Mouse (Mus musculus): ENCODE measurements around the gene Ly6g6d. TPM values are rescaled to one million over a fixed set of nuclear protein-coding genes. Genes with fewer than 3 reads are reported as not detected.
A peak's percentile ranks its signal among the peaks of the same experiment; 100 is the strongest.

Gene Ly6g6d
- polyA plus RNA-seq, 1 experiment from 2014 or later: 1.4 TPM

DNA sequence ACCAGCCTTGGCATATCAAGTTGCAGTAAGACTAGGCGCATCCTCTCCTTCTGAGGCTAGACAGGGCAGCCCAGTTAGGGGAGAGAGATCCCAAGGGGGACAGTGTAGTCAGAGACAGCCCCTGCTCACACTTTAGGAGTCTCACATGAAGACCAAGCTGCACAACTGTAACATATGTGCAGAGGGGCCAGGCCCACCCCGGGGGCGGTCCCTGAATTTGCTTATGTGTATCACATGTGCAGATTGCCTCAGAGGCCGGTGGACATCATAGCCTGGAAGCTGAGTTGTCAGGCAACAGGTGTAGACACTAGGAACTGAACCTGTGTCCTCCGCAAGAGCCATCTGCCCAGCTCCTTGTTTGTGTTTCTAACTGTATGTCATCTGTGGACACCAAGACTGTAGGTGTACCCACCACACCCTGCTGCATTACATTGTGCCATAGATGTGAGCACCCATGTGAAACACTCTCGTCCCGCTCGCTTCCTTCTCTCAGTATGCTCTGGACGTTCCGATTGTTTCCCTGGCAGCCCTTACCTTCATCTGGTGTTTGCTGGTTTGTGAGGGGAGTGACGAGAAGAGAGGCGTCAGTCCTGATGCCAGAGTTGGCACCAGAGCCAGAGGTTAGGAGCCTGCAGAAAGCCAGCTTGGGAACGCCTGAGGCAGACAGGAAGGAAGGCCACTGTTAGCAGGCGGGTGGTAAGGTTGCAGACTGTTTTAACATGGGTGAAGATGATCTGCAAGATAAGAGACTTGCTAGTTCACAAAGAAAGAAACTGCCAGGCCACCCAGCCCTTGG, 14.7 kb upstream of the Ly6g6d start:
- Histone ChIP-seq H3K4me2 (ENCODE audit: low read depth, low read length) (no peak overlapping the region), H3K4me1 (ENCODE audit: control insufficient read depth, insufficient read depth, low read length) (peaks cover 6% of the 10 kb centered on the region), H3K9ac (ENCODE audit: low read depth, low read length) (no peak overlapping the region), H3K36me3 (ENCODE audit: control insufficient read depth, insufficient read depth, low read length) (peaks cover 68% of the 10 kb centered on the region), H3K27ac (replicated peaks; ENCODE audit: low read depth, low read length) (no peak overlapping the region), H3K27me3 (replicated peaks; ENCODE audit: control insufficient read depth, insufficient read depth, low read length) (no peaks in the 10 kb centered on the region), H3K9me3 (ENCODE audit: control insufficient read depth, low read length) (no peaks in the 10 kb centered on the region), H3K4me3 (ENCODE audit: low read depth, low read length) (no peak overlapping the region)
- WGBS: 84% methylated on average over 14 of the region's 14 CpGs
- no peak for DNase-seq (ENCODE audit: low spot score)
- ATAC-seq (ENCODE audit: low read depth): no peak

DNA sequence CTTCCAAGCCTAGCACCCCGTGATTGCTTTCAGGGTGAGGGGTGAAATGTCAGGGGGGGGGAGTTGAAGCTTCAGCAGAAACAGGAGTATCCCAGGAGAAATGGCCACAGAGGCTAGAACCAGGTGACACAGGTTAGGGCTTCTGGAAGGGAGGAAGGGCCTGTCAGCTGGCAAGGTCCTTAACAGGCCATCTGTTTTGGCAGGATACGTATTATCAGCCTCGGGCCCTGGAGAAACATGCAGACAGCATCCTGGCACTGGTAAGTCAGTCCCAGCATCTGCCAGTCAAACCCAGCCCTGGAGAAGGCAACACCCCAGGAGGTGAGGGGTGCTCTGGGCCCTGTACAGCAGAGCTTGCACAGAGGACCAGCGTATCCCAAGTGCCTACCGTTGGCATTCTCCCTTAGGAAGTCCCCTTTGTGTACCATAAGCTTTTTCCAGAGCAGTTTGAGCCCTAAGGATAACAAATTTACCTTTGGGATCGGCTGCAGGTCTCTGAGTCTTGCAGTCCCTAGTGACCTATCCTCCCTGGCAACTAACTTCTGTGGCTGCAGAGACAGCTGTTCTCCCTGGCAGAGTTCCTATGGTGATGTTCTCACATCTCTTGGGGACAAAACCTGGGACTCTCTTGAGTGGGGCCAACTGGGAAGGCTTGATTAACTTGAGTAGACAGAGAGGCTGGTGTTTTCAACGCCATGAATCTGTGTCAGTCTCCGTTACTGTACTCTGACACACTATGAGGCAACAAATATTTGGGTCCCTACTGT, 12.5 kb upstream of the Ly6g6d start:
- Histone ChIP-seq H3K4me1 (ENCODE audit: control insufficient read depth, insufficient read depth, low read length) (peaks cover 6% of the 10 kb centered on the region), H3K9me3 (ENCODE audit: control insufficient read depth, low read length) (no peaks in the 10 kb centered on the region), H3K27me3 (replicated peaks; ENCODE audit: control insufficient read depth, insufficient read depth, low read length) (no peaks in the 10 kb centered on the region), H3K4me3 (ENCODE audit: low read depth, low read length) (peak overlapping the region; percentile 58), H3K4me2 (ENCODE audit: low read depth, low read length) (peak overlapping the region; percentile 59), H3K36me3 (ENCODE audit: control insufficient read depth, insufficient read depth, low read length) (peaks cover 46% of the 10 kb centered on the region), H3K27ac (replicated peaks; ENCODE audit: low read depth, low read length) (no peak overlapping the region), H3K9ac (ENCODE audit: low read depth, low read length) (peak overlapping the region; percentile 85)
- DNase-seq (ENCODE audit: low spot score) (peak; percentile 55), ATAC-seq (ENCODE audit: low read depth) (no peak)
- WGBS: 64% methylated on average over 8 of the region's 8 CpGs

- peaks cover 6% of the 10 kb centered on the region for H3K4me1 ChIP-seq (ENCODE audit: control insufficient read depth, insufficient read depth, low read length)
- peak within 1 kb of the TSS; percentile 85 for H3K9ac ChIP-seq (ENCODE audit: low read depth, low read length)
- DNase-seq (ENCODE audit: low spot score) (peak; percentile 97), ATAC-seq (ENCODE audit: low read depth) (peak; percentile 97)
- peak within 1 kb of the TSS; percentile 59 for H3K4me2 ChIP-seq (ENCODE audit: low read depth, low read length)
- no peaks in the 10 kb centered on the region for H3K9me3 ChIP-seq (ENCODE audit: control insufficient read depth, low read length)
- H3K36me3 ChIP-seq (ENCODE audit: control insufficient read depth, insufficient read depth, low read length): peaks cover 34% of the 10 kb centered on the region
- peak within 1 kb of the TSS; percentile 96 for H3K27ac ChIP-seq (replicated peaks; ENCODE audit: low read depth, low read length)
- H3K4me3 ChIP-seq (ENCODE audit: low read depth, low read length): peak within 1 kb of the TSS; percentile 58
- WGBS: 3% methylated on average over 36 of the region's 67 CpGs
- no peaks in the 10 kb centered on the region for H3K27me3 ChIP-seq (replicated peaks; ENCODE audit: control insufficient read depth, insufficient read depth, low read length)
These were observed 11.2 kb upstream of the Ly6g6d start, which contains the start of gene Abhd16a for GRCm38 (mm10) chr17:35088825-35089644. Gene Abhd16a (plus strand): TSS chr17:35089263.

GRCm38 (mm10) chr17:35088151-35088550, 10.3 kb upstream of the Ly6g6d start:
- H3K27ac ChIP-seq (replicated peaks; ENCODE audit: low read depth, low read length): no peak overlapping the region
- H3K27me3 ChIP-seq (replicated peaks; ENCODE audit: control insufficient read depth, insufficient read depth, low read length): no peaks in the 10 kb centered on the region
- ATAC-seq (ENCODE audit: low read depth): no peak
- WGBS: 30% methylated on average over 2 of the region's 2 CpGs
- no peak for DNase-seq (ENCODE audit: low spot score)
- H3K4me1 ChIP-seq (ENCODE audit: control insufficient read depth, insufficient read depth, low read length): peaks cover 6% of the 10 kb centered on the region
- peaks cover 25% of the 10 kb centered on the region for H3K36me3 ChIP-seq (ENCODE audit: control insufficient read depth, insufficient read depth, low read length)
- H3K9me3 ChIP-seq (ENCODE audit: control insufficient read depth, low read length): no peaks in the 10 kb centered on the region
- no peak overlapping the region for H3K4me2 ChIP-seq (ENCODE audit: low read depth, low read length)
- H3K4me3 ChIP-seq (ENCODE audit: low read depth, low read length): no peak overlapping the region
- no peak overlapping the region for H3K9ac ChIP-seq (ENCODE audit: low read depth, low read length)

- no peak within 1 kb of the TSS for H3K4me3 ChIP-seq (ENCODE audit: low read depth, low read length)
- H3K36me3 ChIP-seq (ENCODE audit: control insufficient read depth, insufficient read depth, low read length): no peaks in the 10 kb centered on the region
- no peak within 1 kb of the TSS for H3K4me2 ChIP-seq (ENCODE audit: low read depth, low read length)
- no peaks in the 10 kb centered on the region for H3K27me3 ChIP-seq (replicated peaks; ENCODE audit: control insufficient read depth, insufficient read depth, low read length)
- H3K9me3 ChIP-seq (ENCODE audit: control insufficient read depth, low read length): no peaks in the 10 kb centered on the region
- 0 out of 2 replicates have a peak within 1 kb of the TSS, but pooled peaks have one; percentile 30 for H3K9ac ChIP-seq (ENCODE audit: low read depth, low read length)
- H3K4me1 ChIP-seq (ENCODE audit: control insufficient read depth, insufficient read depth, low read length): peaks cover 4% of the 10 kb centered on the region
- H3K27ac ChIP-seq (replicated peaks; ENCODE audit: low read depth, low read length): no peak within 1 kb of the TSS
- 79% methylated on average over 7 of the region's 7 CpGs for WGBS
- no peak for DNase-seq (ENCODE audit: low spot score)
- no peak for ATAC-seq (ENCODE audit: low read depth)
These were observed 7.5 kb upstream of the Ly6g6d start, which contains the start of gene Ly6g6f for GRCm38 (mm10) chr17:35085208-35085865. Gene Ly6g6f (minus strand): TSS chr17:35085610.

GRCm38 (mm10) chr17:35083929-35084497, 6.1 kb upstream of the Ly6g6d start:
- Histone ChIP-seq H3K27ac (replicated peaks; ENCODE audit: low read depth, low read length) (no peak overlapping the region), H3K27me3 (replicated peaks; ENCODE audit: control insufficient read depth, insufficient read depth, low read length) (no peaks in the 10 kb centered on the region), H3K36me3 (ENCODE audit: control insufficient read depth, insufficient read depth, low read length) (no peaks in the 10 kb centered on the region), H3K9me3 (ENCODE audit: control insufficient read depth, low read length) (no peaks in the 10 kb centered on the region), H3K4me2 (ENCODE audit: low read depth, low read length) (no peak overlapping the region), H3K4me1 (ENCODE audit: control insufficient read depth, insufficient read depth, low read length) (no peaks in the 10 kb centered on the region), H3K4me3 (ENCODE audit: low read depth, low read length) (no peak overlapping the region), H3K9ac (ENCODE audit: low read depth, low read length) (no peak overlapping the region)
- 77% methylated on average over 3 of the region's 3 CpGs for WGBS
- ATAC-seq (ENCODE audit: low read depth): no peak
- no peak for DNase-seq (ENCODE audit: low spot score)

DNA sequence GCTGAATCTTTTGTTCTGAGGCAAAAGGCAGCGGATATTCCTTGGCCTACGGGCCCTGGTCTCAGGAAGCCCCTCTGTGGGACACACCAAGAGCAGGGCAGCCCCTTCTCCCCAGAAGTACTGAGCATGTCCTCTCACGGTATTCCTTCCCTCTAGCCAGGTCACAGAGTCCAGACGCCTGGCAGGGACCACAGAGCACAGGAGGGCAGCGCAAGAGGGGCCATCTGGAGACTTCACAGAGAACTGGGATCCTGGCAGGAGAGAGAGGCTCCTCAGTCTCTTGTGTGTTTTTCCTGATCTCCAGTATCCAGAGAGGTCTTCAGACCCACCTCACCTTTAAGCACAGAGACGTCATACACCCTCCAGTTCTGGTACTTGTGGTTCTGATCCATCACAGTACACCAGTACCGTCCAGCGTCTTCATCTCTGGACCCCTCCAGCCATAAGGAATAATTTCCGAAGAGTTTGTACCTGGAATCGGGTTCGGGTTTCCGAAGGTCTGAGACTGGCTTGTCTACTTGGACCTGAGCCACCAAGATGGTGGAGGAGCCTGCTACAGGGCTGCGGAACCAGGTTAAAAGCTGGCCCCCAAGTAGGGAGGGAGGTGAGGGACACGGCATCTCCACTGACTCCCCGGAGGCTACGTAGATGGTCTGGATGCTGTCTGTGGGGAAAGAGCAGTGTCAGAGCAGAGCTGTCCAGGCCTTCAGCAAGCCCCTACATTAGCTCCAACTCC, 5.1 kb upstream of the Ly6g6d start:
- 84% methylated on average over 16 of the region's 16 CpGs for WGBS
- no peak for ATAC-seq (ENCODE audit: low read depth)
- Histone ChIP-seq H3K4me1 (ENCODE audit: control insufficient read depth, insufficient read depth, low read length) (no peaks in the 10 kb centered on the region), H3K36me3 (ENCODE audit: control insufficient read depth, insufficient read depth, low read length) (no peaks in the 10 kb centered on the region), H3K4me3 (ENCODE audit: low read depth, low read length) (no peak overlapping the region), H3K27ac (replicated peaks; ENCODE audit: low read depth, low read length) (no peak overlapping the region), H3K9ac (ENCODE audit: low read depth, low read length) (0 out of 2 replicates have a peak overlapping the region, but pooled peaks have one; percentile 5), H3K4me2 (ENCODE audit: low read depth, low read length) (no peak overlapping the region), H3K27me3 (replicated peaks; ENCODE audit: control insufficient read depth, insufficient read depth, low read length) (no peaks in the 10 kb centered on the region), H3K9me3 (ENCODE audit: control insufficient read depth, low read length) (no peaks in the 10 kb centered on the region)
- no peak for DNase-seq (ENCODE audit: low spot score)

Data from embryonic facial prominence, embryonic 14.5 days (tissue).